ENCODE assay signal across 27 mouse cellular contexts in genomic region chr1:120556926-120557846, GRCm38 (mm10). TPM values are rescaled to one million over a fixed set of nuclear protein-coding genes. Genes with fewer than 3 reads are reported as not detected.
A peak's percentile ranks its signal among the peaks of the same experiment; 100 is the strongest.
DNase-seq lines count a peak whose midpoint lies in the region; ATAC-seq and TF ChIP-seq lines count a peak whose summit lies in the region.
"Had no signal": no experiment of that assay in that cellular context is flagged by ENCODE, and none has a peak within 500 bp of the region (broad histone marks: within the 10 kb centered on the region; RNA-seq: fewer than 3 reads in every experiment).

No protein-coding gene starts in this region.

- no peak overlapping the region for H3K4me2 ChIP-seq in hindbrain, embryonic 15.5 days
- no peak overlapping the region for H3K4me2 ChIP-seq in hindbrain, embryonic 14.5 days (replicated peaks)
- H3K4me2 ChIP-seq in CH12.LX (ENCODE audit: insufficient read depth, low read depth, poor library complexity, severe bottlenecking): no peak overlapping the region
- H3K4me2 ChIP-seq in intestine, embryonic 15.5 days (replicated peaks): no peak overlapping the region
- H3K4me2 ChIP-seq: embryonic facial prominence, embryonic 12.5 days; forebrain, embryonic 15.5 days; heart, embryonic 13.5 days; hindbrain, embryonic 13.5 days had no signal

- in situ Hi-C loops in CH12.LX (cut with MboI; ENCODE audit: low pct_ligation_motif_present, low pct_unique_long_range_greater_than_20kb, low sequenced_read_pairs): loop anchor here (10.0 kb wide), 1 partner anchor 232 kb away; no protein-coding TSS in a partner anchor

- no peaks in the 10 kb centered on the region for H3K27me3 ChIP-seq in hindbrain, embryonic 15.5 days
- no peaks in the 10 kb centered on the region for H3K27me3 ChIP-seq in hindbrain, embryonic 14.5 days (ENCODE audit: control insufficient read depth, insufficient read depth, low read length)
- H3K27me3 ChIP-seq in CH12.LX (replicated peaks): no peaks in the 10 kb centered on the region
- no peaks in the 10 kb centered on the region for H3K27me3 ChIP-seq in intestine, embryonic 15.5 days (replicated peaks)
- H3K27me3 ChIP-seq: embryonic facial prominence, embryonic 12.5 days; forebrain, embryonic 15.5 days; heart, embryonic 13.5 days had no signal

- peak; percentile 28; the same call in 1 of the 2 replicates for ATAC-seq in hindbrain, embryonic 15.5 days (ENCODE audit: low FRiP score, low read depth)
- no peak for ATAC-seq in hindbrain, embryonic 14.5 days (ENCODE audit: low FRiP score)
- ATAC-seq in intestine, embryonic 15.5 days: no peak
- ATAC-seq: CD4-positive, CD25-positive, alpha-beta regulatory T cell, adult 4 months; forebrain, embryonic 15.5 days had no signal

- TF ChIP-seq EP300 in CH12.LX (IDR thresholded peaks at IDR 0.05; ENCODE audit: low read length): no peak

- H3K79me2 ChIP-seq in CH12.LX (replicated peaks; ENCODE audit: control insufficient read depth, extremely low read depth, insufficient read depth, poor library complexity, severe bottlenecking): no peaks in the 10 kb centered on the region

- H3K4me1 ChIP-seq in hindbrain, embryonic 15.5 days (replicated peaks): no peaks in the 10 kb centered on the region
- no peaks in the 10 kb centered on the region for H3K4me1 ChIP-seq in hindbrain, embryonic 14.5 days (replicated peaks; ENCODE audit: control insufficient read depth, insufficient read depth, low read length)
- peaks cover 3% of the 10 kb centered on the region in 2 experiments; a peak in 1 of 4 replicates for H3K4me1 ChIP-seq in CH12.LX (ENCODE audit: control insufficient read depth in 1 of 2, insufficient read depth in 2 of 2)
- H3K4me1 ChIP-seq in intestine, embryonic 15.5 days (replicated peaks): no peaks in the 10 kb centered on the region
- H3K4me1 ChIP-seq: embryonic facial prominence, embryonic 12.5 days; forebrain, embryonic 15.5 days had no signal

- TF ChIP-seq RAD21 in CH12.LX (IDR thresholded peaks at IDR 0.05; ENCODE audit: low read depth, low read length): no peak

- no peak overlapping the region for H3K4me3 ChIP-seq in hindbrain, embryonic 15.5 days
- H3K4me3 ChIP-seq in hindbrain, embryonic 14.5 days (replicated peaks; ENCODE audit: low read length): no peak overlapping the region
- H3K4me3 ChIP-seq in CH12.LX (replicated peaks in 1 of 3; ENCODE audit: low read depth in 2 of 3, low read length in 2 of 3, poor library complexity in 1 of 3): no peak overlapping the region
- no peak overlapping the region for H3K4me3 ChIP-seq in intestine, embryonic 15.5 days (replicated peaks)
- H3K4me3 ChIP-seq: embryonic facial prominence, embryonic 12.5 days; forebrain, embryonic 15.5 days; heart, embryonic 13.5 days; hindbrain, embryonic 13.5 days had no signal

- H3K9ac ChIP-seq in hindbrain, embryonic 15.5 days: no peak overlapping the region
- H3K9ac ChIP-seq in hindbrain, embryonic 14.5 days: no peak overlapping the region
- no peak overlapping the region for H3K9ac ChIP-seq in CH12.LX (ENCODE audit: insufficient read depth, low read depth)
- H3K9ac ChIP-seq in intestine, embryonic 15.5 days: no peak overlapping the region
- H3K9ac ChIP-seq: embryonic facial prominence, embryonic 12.5 days; forebrain, embryonic 15.5 days; heart, embryonic 13.5 days; hindbrain, embryonic 13.5 days had no signal

- H3K9me3 ChIP-seq in hindbrain, embryonic 15.5 days: no peaks in the 10 kb centered on the region
- no peaks in the 10 kb centered on the region for H3K9me3 ChIP-seq in hindbrain, embryonic 14.5 days (ENCODE audit: control insufficient read depth, low read length)
- H3K9me3 ChIP-seq in CH12.LX (replicated peaks; ENCODE audit: low read length): no peaks in the 10 kb centered on the region
- H3K9me3 ChIP-seq in intestine, embryonic 15.5 days: no peaks in the 10 kb centered on the region
- H3K9me3 ChIP-seq: embryonic facial prominence, embryonic 12.5 days; forebrain, embryonic 15.5 days; heart, embryonic 13.5 days; hindbrain, embryonic 13.5 days had no signal

- dilution Hi-C loops in CH12.LX (cut with MboI; ENCODE audit: extremely low pct_ligation_motif_present, extremely low pct_unique_long_range_greater_than_20kb, low sequenced_read_pairs): no loop called here

- TF ChIP-seq CTCF in CH12.LX (conservative IDR thresholded peaks at IDR 0.05 in 1 of 2, IDR thresholded peaks at IDR 0.05 in 1 of 2; ENCODE audit: low read depth in 2 of 2, low read length in 2 of 2): no peak
- no peak for TF ChIP-seq CTCF in brain, embryonic 14.5 days (IDR thresholded peaks at IDR 0.05; ENCODE audit: borderline replicate concordance, extremely low read depth, insufficient read depth, insufficient read length)

- H3K36me3 ChIP-seq in hindbrain, embryonic 15.5 days: no peaks in the 10 kb centered on the region
- H3K36me3 ChIP-seq in hindbrain, embryonic 14.5 days (replicated peaks; ENCODE audit: control insufficient read depth, insufficient read depth): no peaks in the 10 kb centered on the region
- no peaks in the 10 kb centered on the region for H3K36me3 ChIP-seq in CH12.LX (replicated peaks in 1 of 2; ENCODE audit: control insufficient read depth in 1 of 2, insufficient read depth in 1 of 2, low read length in 1 of 2)
- no peaks in the 10 kb centered on the region for H3K36me3 ChIP-seq in intestine, embryonic 15.5 days
- H3K36me3 ChIP-seq: embryonic facial prominence, embryonic 12.5 days; forebrain, embryonic 15.5 days; heart, embryonic 13.5 days; hindbrain, embryonic 13.5 days had no signal

- DNase-seq in hindbrain, embryonic 14.5 days (ENCODE audit: low spot score): no peak
- peak; percentile 28 for DNase-seq in 3134 (ENCODE audit: extremely low read depth, insufficient read length, low spot score)
- no peak for DNase-seq in CH12.LX (ENCODE audit: extremely low read depth)
- DNase-seq in brain, embryonic 14.5 days (ENCODE audit: low read depth): peak; percentile 5
- DNase-seq: adrenal gland, adult 2 months; adrenal gland, postnatal 25 days; B cell, adult 2 months; cerebellum, adult 11 months; cerebellum, adult 8-10 months; cerebellum, postnatal 25 days; gastrocnemius, postnatal 14 days; heart, postnatal 36 days; kidney, adult 18-20 months had no signal

- WGBS in hindbrain, embryonic 15.5 days: 69% methylated on average over 15 of the region's 15 CpGs
- WGBS in hindbrain, embryonic 14.5 days: 73% methylated on average over 15 of the region's 15 CpGs
- 71% methylated on average over 15 of the region's 15 CpGs for WGBS in intestine, embryonic 15.5 days

- H3K27ac ChIP-seq in hindbrain, embryonic 15.5 days (replicated peaks): no peak overlapping the region
- no peak overlapping the region for H3K27ac ChIP-seq in hindbrain, embryonic 14.5 days
- no peak overlapping the region for H3K27ac ChIP-seq in CH12.LX (ENCODE audit: insufficient read depth, low read depth)
- H3K27ac ChIP-seq in intestine, embryonic 15.5 days: no peak overlapping the region
- H3K27ac ChIP-seq: embryonic facial prominence, embryonic 12.5 days; forebrain, embryonic 15.5 days; heart, embryonic 13.5 days; hindbrain, embryonic 13.5 days had no signal

- TF ChIP-seq POLR2A in CH12.LX (IDR thresholded peaks at IDR 0.05; ENCODE audit: low read depth, low read length): no peak
- no peak for TF ChIP-seq POLR2A in brain, embryonic 14.5 days (IDR thresholded peaks at IDR 0.05; ENCODE audit: borderline replicate concordance, extremely low read depth, insufficient read depth, insufficient read length, poor library complexity, severe bottlenecking)

TF ChIP-seq in CH12.LX, 34 proteins besides CTCF, POLR2A, EP300 and RAD21:
- no peak for TF ChIP-seq ZNF384 (IDR thresholded peaks at IDR 0.05; ENCODE audit: low read depth, low read length)
- peak; percentile 42 for TF ChIP-seq BHLHE40 (IDR thresholded peaks at IDR 0.05; ENCODE audit: low read depth, low read length)

RNA-seq across cellular contexts. Expression of gene En1, which starts 45.0 kb away (rescaled TPM):
- polyA plus RNA-seq in hindbrain, embryonic 15.5 days (2015; fragmentation: Nextera tagmentation; extraction: Ambion mirVana): 3.7 and 8.0 TPM in 2 replicates
- 2.7 and 6.2 TPM in 2 replicates for polyA plus RNA-seq in hindbrain, embryonic 14.5 days (2014; fragmentation: Nextera tagmentation; extraction: Ambion mirVana)
- total RNA-seq in CH12.LX (2012; rRNA removed): not detected in 2 replicates
- not detected in 2 replicates for total RNA-seq in CH12.LX (2014; rRNA removed)
- polyA plus RNA-seq in CH12.LX (2012; ENCODE audit: insufficient read length, low read depth): not detected in 2 replicates
- polyA plus RNA-seq in brain, embryonic 14.5 days (2012; rRNA removed): 7.4 and 17.2 TPM in 2 replicates
- not detected in 2 replicates for polyA plus RNA-seq in intestine, embryonic 15.5 days (2015; fragmentation: Nextera tagmentation; extraction: Ambion mirVana)
- total RNA-seq: adrenal gland, adult 2 months; adrenal gland, postnatal 25 days; heart, postnatal 36 days; MEL had no signal
- polyA plus RNA-seq: CD4-positive, CD25-positive, alpha-beta regulatory T cell, adult 4 months; cortical plate, adult 2 months; forebrain, embryonic 15.5 days; frontal cortex, adult 2 months; gonadal fat pad, adult 2 months; heart, embryonic 13.5 days; heart, postnatal 0 days; intestine, embryonic 14.5 days had no signal

RNA-seq across cellular contexts. Expression of gene Marco, which starts 52.4 kb away (rescaled TPM):
- polyA plus RNA-seq in hindbrain, embryonic 15.5 days (2015; fragmentation: Nextera tagmentation; extraction: Ambion mirVana): 0.10 TPM in 1 of 2 replicates, not detected in the other
- polyA plus RNA-seq in hindbrain, embryonic 14.5 days (2014; fragmentation: Nextera tagmentation; extraction: Ambion mirVana): 0.21 TPM in 1 of 2 replicates, not detected in the other
- total RNA-seq in CH12.LX (2012; rRNA removed): 0.17 and 0.76 TPM in 2 replicates
- 0.15 and 0.19 TPM in 2 replicates for total RNA-seq in CH12.LX (2014; rRNA removed)
- polyA plus RNA-seq in CH12.LX (2012; ENCODE audit: insufficient read length, low read depth): 0.59 and 0.79 TPM in 2 replicates
- polyA plus RNA-seq in brain, embryonic 14.5 days (2012; rRNA removed): 0.11 TPM in 1 of 2 replicates, not detected in the other
- 0.40 and 0.64 TPM in 2 replicates for polyA plus RNA-seq in intestine, embryonic 15.5 days (2015; fragmentation: Nextera tagmentation; extraction: Ambion mirVana)
- total RNA-seq: adrenal gland, adult 2 months; adrenal gland, postnatal 25 days; gastrocnemius, adult 18-20 months; gastrocnemius, postnatal 14 days; MEL had no signal
- polyA plus RNA-seq: adrenal gland, adult 2 months; cortical plate, adult 2 months; frontal cortex, adult 2 months; intestine, embryonic 14.5 days had no signal

Comparison
In these comparisons a context has a peak if more than half of its experiments do, and no peak if none do; other contexts are left out.
1. DNase-seq: peak in 3134 (single experiment) and brain, embryonic 14.5 days (single experiment); none in hindbrain, embryonic 14.5 days (single experiment) and CH12.LX (single experiment).